Mouse (Mus musculus): ENCODE data around the gene Shisa2. TPM values are rescaled to one million over a fixed set of nuclear protein-coding genes. Genes with fewer than 3 reads are reported as not detected.

The Shisa2 gene
- polyA plus RNA-seq, 1 experiment, result 3.2 TPM

GRCm38 (mm10) chr14:59644896-59645295 lies 19.8 kb downstream of the Shisa2 start:
- no peak for DNase-seq
- Histone ChIP-seq H3K27me3 (replicated peaks; ENCODE audit: control insufficient read depth, insufficient read depth, low read length) (no peaks in the 10 kb centered on the region), H3K36me3 (ENCODE audit: control insufficient read depth, insufficient read depth, low read length) (no peaks in the 10 kb centered on the region), H3K4me3 (ENCODE audit: insufficient read depth, low read depth, low read length) (no peak overlapping the region), H3K4me1 (ENCODE audit: control insufficient read depth, insufficient read depth, low read length) (no peaks in the 10 kb centered on the region), H3K27ac (ENCODE audit: insufficient read depth, low read depth, low read length) (no peak overlapping the region)
- 85% methylated on average over 3 of the region's 3 CpGs for WGBS
- TF ChIP-seq POLR2A (IDR thresholded peaks at IDR 0.05; ENCODE audit: low read depth, low read length), result no peak
- no peak for TF ChIP-seq CTCF (conservative IDR thresholded peaks at IDR 0.05; ENCODE audit: insufficient read depth, insufficient read length, low read depth, low read length)

- H3K27ac ChIP-seq (ENCODE audit: insufficient read depth, low read depth, low read length), result no peak overlapping the region
- WGBS, result 57% methylated on average over 16 of the region's 16 CpGs
- H3K4me1 ChIP-seq (ENCODE audit: control insufficient read depth, insufficient read depth, low read length), result no peaks in the 10 kb centered on the region
- no peaks in the 10 kb centered on the region for H3K36me3 ChIP-seq (ENCODE audit: control insufficient read depth, insufficient read depth, low read length)
- no peak for DNase-seq
- no peaks in the 10 kb centered on the region for H3K27me3 ChIP-seq (replicated peaks; ENCODE audit: control insufficient read depth, insufficient read depth, low read length)
- TF ChIP-seq POLR2A (IDR thresholded peaks at IDR 0.05; ENCODE audit: low read depth, low read length) (no peak), CTCF (conservative IDR thresholded peaks at IDR 0.05; ENCODE audit: insufficient read depth, insufficient read length, low read depth, low read length) (no peak)
- H3K4me3 ChIP-seq (ENCODE audit: insufficient read depth, low read depth, low read length), result no peak overlapping the region
Observed at GRCm38 (mm10) chr14:59646826-59647697, 22.0 kb downstream of the Shisa2 start.

- Histone ChIP-seq H3K4me3 (ENCODE audit: insufficient read depth, low read depth, low read length) (no peak overlapping the region), H3K27me3 (replicated peaks; ENCODE audit: control insufficient read depth, insufficient read depth, low read length) (no peaks in the 10 kb centered on the region), H3K27ac (ENCODE audit: insufficient read depth, low read depth, low read length) (no peak overlapping the region), H3K36me3 (ENCODE audit: control insufficient read depth, insufficient read depth, low read length) (no peaks in the 10 kb centered on the region), H3K4me1 (ENCODE audit: control insufficient read depth, insufficient read depth, low read length) (no peaks in the 10 kb centered on the region)
- no peak for TF ChIP-seq CTCF (conservative IDR thresholded peaks at IDR 0.05; ENCODE audit: insufficient read depth, insufficient read length, low read depth, low read length)
- TF ChIP-seq POLR2A (IDR thresholded peaks at IDR 0.05; ENCODE audit: low read depth, low read length), result no peak
- 80% methylated on average over 10 of the region's 10 CpGs for WGBS
- no peak for DNase-seq
Observed at GRCm38 (mm10) chr14:59648611-59649010, 23.5 kb downstream of the Shisa2 start.

- no peaks in the 10 kb centered on the region for H3K4me1 ChIP-seq (ENCODE audit: control insufficient read depth, insufficient read depth, low read length)
- no peaks in the 10 kb centered on the region for H3K27me3 ChIP-seq (replicated peaks; ENCODE audit: control insufficient read depth, insufficient read depth, low read length)
- TF ChIP-seq CTCF (conservative IDR thresholded peaks at IDR 0.05; ENCODE audit: insufficient read depth, insufficient read length, low read depth, low read length), result no peak
- TF ChIP-seq POLR2A (IDR thresholded peaks at IDR 0.05; ENCODE audit: low read depth, low read length), result no peak
- H3K4me3 ChIP-seq (ENCODE audit: insufficient read depth, low read depth, low read length), result no peak overlapping the region
- no peaks in the 10 kb centered on the region for H3K36me3 ChIP-seq (ENCODE audit: control insufficient read depth, insufficient read depth, low read length)
- DNase-seq, result no peak
- WGBS, result 53% methylated on average over 6 of the region's 6 CpGs
- H3K27ac ChIP-seq (ENCODE audit: insufficient read depth, low read depth, low read length), result no peak overlapping the region
Observed at GRCm38 (mm10) chr14:59649337-59649736, 24.2 kb downstream of the Shisa2 start.

- DNase-seq, result no peak
- Histone ChIP-seq H3K4me3 (ENCODE audit: insufficient read depth, low read depth, low read length) (no peak overlapping the region), H3K4me1 (ENCODE audit: control insufficient read depth, insufficient read depth, low read length) (no peaks in the 10 kb centered on the region), H3K27me3 (replicated peaks; ENCODE audit: control insufficient read depth, insufficient read depth, low read length) (no peaks in the 10 kb centered on the region), H3K36me3 (ENCODE audit: control insufficient read depth, insufficient read depth, low read length) (no peaks in the 10 kb centered on the region), H3K27ac (ENCODE audit: insufficient read depth, low read depth, low read length) (no peak overlapping the region)
- TF ChIP-seq POLR2A (IDR thresholded peaks at IDR 0.05; ENCODE audit: low read depth, low read length) (no peak), CTCF (conservative IDR thresholded peaks at IDR 0.05; ENCODE audit: insufficient read depth, insufficient read length, low read depth, low read length) (no peak)
- 54% methylated on average over 6 of the region's 6 CpGs for WGBS
Observed at GRCm38 (mm10) chr14:59656591-59656990, 31.5 kb downstream of the Shisa2 start.

GRCm38 (mm10) chr14:59657098-59657497 lies 32.0 kb downstream of the Shisa2 start:
- no peaks in the 10 kb centered on the region for H3K4me1 ChIP-seq (ENCODE audit: control insufficient read depth, insufficient read depth, low read length)
- H3K36me3 ChIP-seq (ENCODE audit: control insufficient read depth, insufficient read depth, low read length), result no peaks in the 10 kb centered on the region
- no peak overlapping the region for H3K4me3 ChIP-seq (ENCODE audit: insufficient read depth, low read depth, low read length)
- 98% methylated on average over 1 of the region's 1 CpGs for WGBS
- TF ChIP-seq CTCF (conservative IDR thresholded peaks at IDR 0.05; ENCODE audit: insufficient read depth, insufficient read length, low read depth, low read length), result no peak
- TF ChIP-seq POLR2A (IDR thresholded peaks at IDR 0.05; ENCODE audit: low read depth, low read length), result no peak
- no peak overlapping the region for H3K27ac ChIP-seq (ENCODE audit: insufficient read depth, low read depth, low read length)
- no peaks in the 10 kb centered on the region for H3K27me3 ChIP-seq (replicated peaks; ENCODE audit: control insufficient read depth, insufficient read depth, low read length)
- no peak for DNase-seq

GRCm38 (mm10) chr14:59672893-59673515 lies 47.9 kb downstream of the Shisa2 start:
- DNase-seq, result no peak
- no peak overlapping the region for H3K27ac ChIP-seq (ENCODE audit: insufficient read depth, low read depth, low read length)
- TF ChIP-seq POLR2A (IDR thresholded peaks at IDR 0.05; ENCODE audit: low read depth, low read length) (no peak), CTCF (conservative IDR thresholded peaks at IDR 0.05; ENCODE audit: insufficient read depth, insufficient read length, low read depth, low read length) (no peak)
- no peaks in the 10 kb centered on the region for H3K27me3 ChIP-seq (replicated peaks; ENCODE audit: control insufficient read depth, insufficient read depth, low read length)
- H3K36me3 ChIP-seq (ENCODE audit: control insufficient read depth, insufficient read depth, low read length), result no peaks in the 10 kb centered on the region
- WGBS, result 82% methylated on average over 6 of the region's 6 CpGs
- no peak overlapping the region for H3K4me3 ChIP-seq (ENCODE audit: insufficient read depth, low read depth, low read length)
- no peaks in the 10 kb centered on the region for H3K4me1 ChIP-seq (ENCODE audit: control insufficient read depth, insufficient read depth, low read length)

All from kidney, adult 2 months (tissue).